Mouse (Mus musculus): ENCODE results near the gene Parl. TPM values are rescaled to one million over a fixed set of nuclear protein-coding genes. Genes with fewer than 3 reads are reported as not detected.

Parl gene
- 85.1 TPM for polyA plus RNA-seq (2017; shearing (Covaris generic))

DNA sequence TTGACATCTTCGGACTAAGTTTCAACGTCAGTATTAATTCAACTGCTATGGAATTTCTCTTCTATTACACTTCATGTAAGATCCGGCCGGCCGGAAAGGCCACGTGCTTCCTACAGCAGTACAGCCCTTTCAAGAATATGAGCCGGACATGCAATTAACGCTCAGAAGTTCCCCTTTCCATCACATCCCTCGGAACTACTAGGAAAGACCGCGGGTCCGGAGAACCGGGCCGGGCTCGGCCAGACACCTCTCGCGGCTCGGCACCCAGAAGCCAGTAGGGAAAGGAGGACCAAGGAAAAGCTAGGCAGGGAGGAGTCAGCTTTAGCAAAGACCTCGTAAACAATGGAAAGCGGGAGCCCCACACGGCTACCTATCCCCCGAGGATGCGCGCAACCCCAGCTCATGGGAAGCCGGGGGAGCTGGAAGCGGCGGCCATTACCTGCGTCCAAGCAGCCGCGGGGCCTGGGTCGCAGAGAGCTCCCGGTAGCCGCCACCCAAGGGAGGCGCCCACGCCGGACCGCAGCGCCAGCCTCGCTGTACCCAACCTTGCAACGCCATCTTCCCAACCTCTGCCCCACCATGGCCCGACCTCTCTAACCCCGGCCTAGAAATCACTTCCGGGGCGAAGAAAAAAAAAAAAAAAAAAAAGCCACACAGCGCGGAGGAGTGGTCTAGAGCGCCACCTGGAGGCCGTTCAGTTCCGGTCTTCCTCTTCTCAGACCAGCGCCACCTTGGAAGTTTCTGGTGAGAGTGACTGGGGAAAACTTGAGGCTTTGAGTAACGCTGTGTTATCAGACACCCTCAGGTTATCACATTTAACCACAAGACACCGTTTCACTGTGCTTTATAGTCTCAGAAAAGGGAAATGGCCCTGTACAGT is at the start of gene Parl:
Gene Parl (minus strand): TSS at position 618 of the 880 bp plus-strand sequence.

DNA sequence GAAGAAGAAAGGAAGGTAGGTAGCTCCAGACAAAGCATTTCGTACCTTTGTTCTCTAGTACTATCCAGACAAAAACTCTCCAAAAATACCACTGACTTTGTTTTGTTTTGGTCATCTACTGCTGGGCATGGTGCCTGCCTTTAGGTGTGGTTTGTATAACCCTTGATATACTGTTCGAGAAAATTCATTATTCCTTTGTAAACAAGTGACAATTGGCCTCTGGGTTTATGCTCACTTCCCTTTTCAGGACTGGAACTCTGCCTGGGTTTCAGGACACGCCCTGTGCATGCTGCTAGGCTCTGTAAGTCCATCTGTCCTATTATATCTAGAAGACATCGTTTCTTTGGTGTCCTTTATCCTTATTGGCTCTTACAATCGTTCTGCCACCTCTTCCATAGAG is 23.1 kb upstream of the Parl start, which contains the start of gene Cyp2ab1:
Gene Cyp2ab1 (minus strand): TSS at position 119 of the 400 bp plus-strand sequence.

DNA sequence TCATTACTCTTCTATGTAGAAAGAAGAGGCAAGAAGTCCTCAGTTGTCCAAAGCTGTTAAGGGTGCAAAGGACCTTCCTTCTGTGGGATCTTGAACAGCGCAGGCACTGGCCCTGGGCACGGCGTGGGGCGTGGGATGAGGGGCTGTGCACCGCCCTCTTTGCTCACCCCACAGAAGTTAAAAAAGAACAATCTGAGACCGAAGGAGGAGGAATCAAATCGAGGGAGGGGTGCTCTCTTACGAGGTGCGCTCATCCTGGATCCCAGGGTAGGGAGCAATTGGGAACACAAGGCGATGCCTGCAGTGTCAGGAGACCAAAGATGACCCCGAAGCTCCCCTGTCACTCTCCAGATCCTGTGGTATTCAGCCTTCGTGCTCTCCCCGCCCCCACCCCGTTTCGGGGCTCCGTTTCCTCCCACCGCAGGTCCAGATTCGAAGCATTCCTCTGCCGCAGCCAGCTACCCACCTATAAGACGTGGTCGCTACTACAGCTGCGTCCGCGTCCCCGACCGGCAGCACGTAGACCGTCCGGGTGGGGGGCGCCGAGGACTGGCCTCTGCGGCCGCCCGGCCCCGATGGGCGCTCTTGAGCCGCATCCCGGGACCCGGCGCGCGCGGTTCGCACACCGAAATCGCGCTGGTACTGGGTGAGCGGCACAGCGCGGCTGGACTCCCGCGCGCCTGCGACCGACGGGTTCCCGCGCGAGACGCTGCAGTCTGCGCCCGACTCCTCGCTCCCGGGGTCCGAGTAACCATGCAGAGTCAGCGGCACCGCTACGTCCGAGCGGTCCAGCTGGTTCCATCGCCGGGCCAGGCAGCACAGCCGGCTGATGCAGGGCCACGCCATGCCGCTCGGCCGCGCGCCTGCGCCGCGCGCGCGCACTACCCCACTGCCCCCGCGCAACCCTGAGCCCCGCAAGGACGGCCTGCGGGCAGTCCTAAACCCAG is 61.4 kb downstream of the Parl start, which contains the start of gene Map6d1:
Gene Map6d1 (minus strand): TSS at position 891 of the 947 bp plus-strand sequence.

Other genes with a start within 250 kb of the Parl start
- 54.5 TPM for gene Klhl24, start 204.8 kb downstream of the Parl start, polyA plus RNA-seq (2017; shearing (Covaris generic))
- 20.8 TPM for gene Yeats2, start 161.3 kb downstream of the Parl start, polyA plus RNA-seq (2017; shearing (Covaris generic))
- gene Map6d1, start 61.0 kb downstream of the Parl start, polyA plus RNA-seq (2017; shearing (Covaris generic)): 0.16 TPM
- gene Cyp2ab1, start 23.0 kb upstream of the Parl start, polyA plus RNA-seq (2017; shearing (Covaris generic)): not detected
- gene Abcc5, start 124.0 kb upstream of the Parl start, polyA plus RNA-seq (2017; shearing (Covaris generic)): 32.8 TPM
- 74.1 TPM for gene Eif2b5, start 196.4 kb upstream of the Parl start, polyA plus RNA-seq (2017; shearing (Covaris generic))
- 28.3 TPM for gene Dvl3, start 214.6 kb upstream of the Parl start, polyA plus RNA-seq (2017; shearing (Covaris generic))
- 410 TPM for gene Ap2m1, start 233.1 kb upstream of the Parl start, polyA plus RNA-seq (2017; shearing (Covaris generic))
- gene Abcf3, start 246.2 kb upstream of the Parl start, polyA plus RNA-seq (2017; shearing (Covaris generic)): 71.0 TPM